Mouse (Mus musculus) hindbrain, embryonic 13.5 days (tissue): ENCODE data around the gene Cript. TPM values are rescaled to one million over a fixed set of nuclear protein-coding genes. Genes with fewer than 3 reads are reported as not detected.

Experiments used
- ATAC-seq: fragments of 200-750 bp; cut with Nextera tagmentation; 2 replicates; pipeline ENCODE4 v1.8.0; 2017; ENCODE audit warnings: moderate TSS enrichment; ENCODE audit not compliant: low FRiP score
- H3K27ac ChIP-seq: fragments of 300-500 bp; sonication (generic); 2 replicates; pipeline ENCODE4 v1.5.1; 2015; ENCODE audit warnings: inconsistent platforms, mild to moderate bottlenecking, moderate library complexity
- H3K27me3 ChIP-seq: fragments of 300-500 bp; sonication (generic); 2 replicates; pipeline ENCODE4 v1.6.1; 2015; ENCODE audit warnings: mild to moderate bottlenecking, inconsistent platforms
- H3K36me3 ChIP-seq: fragments of 300-500 bp; sonication (generic); 2 replicates; pipeline ENCODE4 v1.6.1; 2015; ENCODE audit warnings: mild to moderate bottlenecking, inconsistent platforms
- H3K4me1 ChIP-seq: fragments of 300-500 bp; sonication (generic); replicated peaks from 2 replicates; pipeline ENCODE4 v1.6.1; 2015; ENCODE audit warnings: inconsistent platforms
- H3K4me2 ChIP-seq: fragments of 300-500 bp; sonication (generic); 2 replicates; pipeline ENCODE4 v1.6.1; 2015; ENCODE audit warnings: inconsistent platforms, mild to moderate bottlenecking, moderate library complexity
- H3K4me3 ChIP-seq: fragments of 300-500 bp; sonication (generic); 2 replicates; pipeline ENCODE4 v1.5.1; 2015; ENCODE audit warnings: mild to moderate bottlenecking, inconsistent platforms
- H3K9ac ChIP-seq: fragments of 300-500 bp; sonication (generic); 2 replicates; pipeline ENCODE4 v1.6.1; 2015; ENCODE audit warnings: mild to moderate bottlenecking, inconsistent platforms
- H3K9me3 ChIP-seq: fragments of 300-500 bp; sonication (generic); 2 replicates; pipeline ENCODE4 v1.6.1; 2016; ENCODE audit warnings: inconsistent platforms
- WGBS: fragments of 180-500 bp; shearing (Covaris S2); methylation state at CpG from one replicate; pipeline ENCODE4 v1.1.7; 2015; 5-methylcytosine and 5-hydroxymethylcytosine counted together
- polyA plus RNA-seq: library from polyadenylated mRNA; unstranded; fragments of >200 nt; fragmentation: Nextera tagmentation; extraction: Ambion mirVana; gene quantifications from 2 replicates; pipeline ENCODE4 v1.2.1, GENCODE M21; 2015

Gene Cript
- polyA plus RNA-seq, result 224 and 236 TPM in 2 replicates

GRCm38 (mm10) chr17:87025269-87025949, at the start of gene Cript, which contains the start of gene Pigf:
TSS of gene Cript (plus strand) at chr17:87025550.
TSS of gene Pigf (minus strand) at chr17:87025406.
- H3K9me3 ChIP-seq, result no peaks in the 10 kb centered on the region
- peak within 1 kb of the TSS; percentile 73 for H3K27ac ChIP-seq
- H3K4me3 ChIP-seq, result peak within 1 kb of the TSS; percentile 83
- under 1% methylated on average over 43 of the region's 43 CpGs for WGBS
- no peaks in the 10 kb centered on the region for H3K27me3 ChIP-seq
- H3K9ac ChIP-seq, result peak within 1 kb of the TSS; percentile 85
- H3K4me1 ChIP-seq, result peaks cover 22% of the 10 kb centered on the region
- peak within 1 kb of the TSS; percentile 95 for H3K4me2 ChIP-seq
- peaks cover 20% of the 10 kb centered on the region for H3K36me3 ChIP-seq
- peak; percentile 99 for ATAC-seq

- H3K9ac ChIP-seq, result no peak overlapping the region
- ATAC-seq, result no peak
- no peaks in the 10 kb centered on the region for H3K27me3 ChIP-seq
- H3K27ac ChIP-seq, result no peak overlapping the region
- H3K4me2 ChIP-seq, result no peak overlapping the region
- no peaks in the 10 kb centered on the region for H3K4me1 ChIP-seq
- H3K36me3 ChIP-seq, result peaks cover 12% of the 10 kb centered on the region; the same call in 1 of the 2 replicates
- WGBS, result 86% methylated on average over 10 of the region's 10 CpGs
- no peak overlapping the region for H3K4me3 ChIP-seq
- no peaks in the 10 kb centered on the region for H3K9me3 ChIP-seq
These were observed 49.0 kb upstream of the Cript start for GRCm38 (mm10) chr17:86976387-86976786.

GRCm38 (mm10) chr17:86978496-86978895, 46.9 kb upstream of the Cript start:
- WGBS, result 87% methylated on average over 6 of the region's 6 CpGs
- no peak overlapping the region for H3K4me2 ChIP-seq

GRCm38 (mm10) chr17:86981205-86981604, 44.1 kb upstream of the Cript start:
- WGBS, result 97% methylated on average over 1 of the region's 1 CpGs
- Histone ChIP-seq H3K9me3 (no peaks in the 10 kb centered on the region), H3K9ac (no peak overlapping the region), H3K36me3 (no peaks in the 10 kb centered on the region; the same call in 1 of the 2 replicates), H3K4me2 (no peak overlapping the region), H3K4me3 (no peak overlapping the region), H3K27ac (no peak overlapping the region), H3K27me3 (no peaks in the 10 kb centered on the region), H3K4me1 (peaks cover 14% of the 10 kb centered on the region)
- ATAC-seq, result no peak

More at GRCm38 (mm10) chr17:86978496-86978895, 46.9 kb upstream of the Cript start:
- Histone ChIP-seq H3K4me3 (no peak overlapping the region), H3K36me3 (peaks cover 5% of the 10 kb centered on the region; the same call in 1 of the 2 replicates), H3K9ac (no peak overlapping the region), H3K4me1 (no peaks in the 10 kb centered on the region), H3K27ac (no peak overlapping the region), H3K9me3 (no peaks in the 10 kb centered on the region), H3K27me3 (no peaks in the 10 kb centered on the region)
- no peak for ATAC-seq

- 97% methylated on average over 2 of the region's 2 CpGs for WGBS
- Histone ChIP-seq H3K9me3 (no peaks in the 10 kb centered on the region), H3K27me3 (no peaks in the 10 kb centered on the region), H3K4me2 (no peak overlapping the region), H3K27ac (no peak overlapping the region), H3K9ac (no peak overlapping the region), H3K4me1 (peaks cover 19% of the 10 kb centered on the region), H3K36me3 (no peaks in the 10 kb centered on the region; the same call in 1 of the 2 replicates), H3K4me3 (no peak overlapping the region)
- no peak for ATAC-seq
These were observed 43.6 kb upstream of the Cript start for GRCm38 (mm10) chr17:86981701-86982100.

GRCm38 (mm10) chr17:86982497-86982896, 42.9 kb upstream of the Cript start:
- ATAC-seq, result no peak
- 73% methylated on average over 9 of the region's 9 CpGs for whole genome bisulfite sequencing
- H3K36me3 ChIP-seq, result no peaks in the 10 kb centered on the region; the same call in 1 of the 2 replicates
- no peak overlapping the region for H3K4me3 ChIP-seq
- no peaks in the 10 kb centered on the region for H3K9me3 ChIP-seq
- H3K4me1 ChIP-seq, result peaks cover 25% of the 10 kb centered on the region
- no peak overlapping the region for H3K27ac ChIP-seq
- no peak overlapping the region for H3K4me2 ChIP-seq
- H3K27me3 ChIP-seq, result no peaks in the 10 kb centered on the region
- no peak overlapping the region for H3K9ac ChIP-seq

- H3K27me3 ChIP-seq, result no peaks in the 10 kb centered on the region
- peaks cover 32% of the 10 kb centered on the region for H3K4me1 ChIP-seq
- 45% methylated on average over 17 of the region's 17 CpGs for WGBS
- peak overlapping the region; percentile 60 for H3K27ac ChIP-seq
- H3K4me3 ChIP-seq, result no peak overlapping the region
- H3K36me3 ChIP-seq, result no peaks in the 10 kb centered on the region; the same call in 1 of the 2 replicates
- H3K4me2 ChIP-seq, result 0 out of 2 replicates have a peak overlapping the region, but pooled peaks have one; percentile 6
- no peaks in the 10 kb centered on the region for H3K9me3 ChIP-seq
- H3K9ac ChIP-seq, result 0 out of 2 replicates have a peak overlapping the region, but pooled peaks have one; percentile 13
- ATAC-seq, result no peak
These were observed 38.8 kb upstream of the Cript start for GRCm38 (mm10) chr17:86986449-86987138.

- Histone ChIP-seq H3K4me3 (no peak overlapping the region), H3K36me3 (no peaks in the 10 kb centered on the region; the same call in 1 of the 2 replicates), H3K4me2 (no peak overlapping the region), H3K27me3 (no peaks in the 10 kb centered on the region), H3K27ac (no peak overlapping the region), H3K9me3 (no peaks in the 10 kb centered on the region), H3K9ac (no peak overlapping the region), H3K4me1 (peaks cover 32% of the 10 kb centered on the region)
- no peak; the same call in 1 of the 2 replicates for ATAC-seq
- 88% methylated on average over 5 of the region's 5 CpGs for WGBS
These were observed 37.2 kb upstream of the Cript start for GRCm38 (mm10) chr17:86988161-86988560.

- Histone ChIP-seq H3K27me3 (no peaks in the 10 kb centered on the region), H3K36me3 (no peaks in the 10 kb centered on the region; the same call in 1 of the 2 replicates), H3K9ac (no peak overlapping the region), H3K4me1 (peaks cover 32% of the 10 kb centered on the region), H3K4me3 (no peak overlapping the region), H3K9me3 (no peaks in the 10 kb centered on the region), H3K27ac (0 out of 2 replicates have a peak overlapping the region, but pooled peaks have one; percentile 9), H3K4me2 (no peak overlapping the region)
- ATAC-seq, result peak; percentile 24; the same call in 1 of the 2 replicates
- 63% methylated on average over 6 of the region's 6 CpGs for WGBS
These were observed 36.7 kb upstream of the Cript start for GRCm38 (mm10) chr17:86988601-86989184.

- WGBS, result 92% methylated on average over 8 of the region's 8 CpGs
These were observed 34.0 kb upstream of the Cript start for GRCm38 (mm10) chr17:86991306-86991705.

GRCm38 (mm10) chr17:86997323-86997722, 28.0 kb upstream of the Cript start:
- H3K27ac ChIP-seq, result no peak overlapping the region
- H3K27me3 ChIP-seq, result no peaks in the 10 kb centered on the region
- peaks cover 12% of the 10 kb centered on the region for H3K36me3 ChIP-seq
- WGBS, result 95% methylated on average over 6 of the region's 6 CpGs
- no peaks in the 10 kb centered on the region for H3K4me1 ChIP-seq
- H3K4me3 ChIP-seq, result no peak overlapping the region
- H3K9me3 ChIP-seq, result no peaks in the 10 kb centered on the region
- H3K9ac ChIP-seq, result no peak overlapping the region
- ATAC-seq, result no peak
- no peak overlapping the region for H3K4me2 ChIP-seq

More at GRCm38 (mm10) chr17:86991306-86991705, 34.0 kb upstream of the Cript start:
- H3K4me2 ChIP-seq, result no peak overlapping the region
- ATAC-seq, result no peak
- peaks cover 17% of the 10 kb centered on the region for H3K4me1 ChIP-seq
- H3K36me3 ChIP-seq, result no peaks in the 10 kb centered on the region
- no peak overlapping the region for H3K4me3 ChIP-seq
- no peak overlapping the region for H3K27ac ChIP-seq
- H3K9ac ChIP-seq, result no peak overlapping the region
- H3K27me3 ChIP-seq, result no peaks in the 10 kb centered on the region
- no peaks in the 10 kb centered on the region for H3K9me3 ChIP-seq

- Histone ChIP-seq H3K4me2 (no peak overlapping the region), H3K27me3 (no peaks in the 10 kb centered on the region), H3K27ac (no peak overlapping the region), H3K4me3 (no peak overlapping the region), H3K4me1 (no peaks in the 10 kb centered on the region), H3K9me3 (no peaks in the 10 kb centered on the region), H3K36me3 (peaks cover 15% of the 10 kb centered on the region), H3K9ac (no peak overlapping the region)
- WGBS, result 88% methylated on average over 3 of the region's 3 CpGs
- ATAC-seq, result no peak
These were observed 16.4 kb upstream of the Cript start for GRCm38 (mm10) chr17:87008950-87009349.
